Mouse (Mus musculus): ENCODE measurements around the gene Gm10337. TPM values are rescaled to one million over a fixed set of nuclear protein-coding genes. Genes with fewer than 3 reads are reported as not detected.

Gm10337 gene
- polyA plus RNA-seq, 1 experiment from 2014 or later: 3.6 TPM

- Histone ChIP-seq H3K9me3 (no peaks in the 10 kb centered on the region), H3K27me3 (no peaks in the 10 kb centered on the region), H3K4me3 (no peak overlapping the region), H3K4me2 (no peak overlapping the region), H3K36me3 (peaks cover 83% of the 10 kb centered on the region), H3K9ac (no peak overlapping the region), H3K27ac (no peak overlapping the region), H3K4me1 (0 out of 2 replicates have a peak, but pooled peaks cover 3% of the 10 kb centered on the region)
- ATAC-seq (ENCODE audit: insufficient number of reproducible peaks, low FRiP score, low TSS enrichment, low read depth): no peak
- WGBS: 83% methylated on average over 5 of the region's 5 CpGs
These were observed 3.0 kb upstream of the Gm10337 start for GRCm38 (mm10) chr15:102500479-102500878.

- ATAC-seq (ENCODE audit: insufficient number of reproducible peaks, low FRiP score, low TSS enrichment, low read depth): no peak
- no peak overlapping the region for H3K4me3 ChIP-seq
- no peak overlapping the region for H3K4me2 ChIP-seq
- no peaks in the 10 kb centered on the region for H3K27me3 ChIP-seq
- H3K9me3 ChIP-seq: no peaks in the 10 kb centered on the region
- no peak overlapping the region for H3K9ac ChIP-seq
- H3K4me1 ChIP-seq: 0 out of 2 replicates have a peak, but pooled peaks cover 3% of the 10 kb centered on the region
- H3K27ac ChIP-seq: peak overlapping the region; percentile 24; the same call in 1 of the 2 replicates
- peaks cover 82% of the 10 kb centered on the region for H3K36me3 ChIP-seq
- 86% methylated on average over 19 of the region's 19 CpGs for WGBS
These were observed 2.3 kb upstream of the Gm10337 start for GRCm38 (mm10) chr15:102501084-102501814.

- H3K36me3 ChIP-seq: peaks cover 73% of the 10 kb centered on the region
- H3K27me3 ChIP-seq: no peaks in the 10 kb centered on the region
- H3K4me3 ChIP-seq: no peak overlapping the region
- no peak overlapping the region for H3K27ac ChIP-seq
- H3K9ac ChIP-seq: no peak overlapping the region
- H3K4me2 ChIP-seq: no peak overlapping the region
- ATAC-seq (ENCODE audit: insufficient number of reproducible peaks, low FRiP score, low TSS enrichment, low read depth): no peak
- no peaks in the 10 kb centered on the region for H3K9me3 ChIP-seq
- WGBS: 78% methylated on average over 9 of the region's 9 CpGs
- H3K4me1 ChIP-seq: 0 out of 2 replicates have a peak, but pooled peaks cover 3% of the 10 kb centered on the region
These were observed 1.2 kb upstream of the Gm10337 start for GRCm38 (mm10) chr15:102502254-102502840.

- 86% methylated on average over 9 of the region's 9 CpGs for WGBS
- Histone ChIP-seq H3K27ac (no peak overlapping the region), H3K9me3 (no peaks in the 10 kb centered on the region), H3K27me3 (no peaks in the 10 kb centered on the region), H3K4me2 (no peak overlapping the region), H3K9ac (no peak overlapping the region), H3K4me3 (no peak overlapping the region), H3K4me1 (0 out of 2 replicates have a peak, but pooled peaks cover 3% of the 10 kb centered on the region), H3K36me3 (peaks cover 60% of the 10 kb centered on the region)
- no peak for ATAC-seq (ENCODE audit: insufficient number of reproducible peaks, low FRiP score, low TSS enrichment, low read depth)
These were observed 631 bp downstream of the Gm10337 start for GRCm38 (mm10) chr15:102503924-102504782.

GRCm38 (mm10) chr15:102505073-102505769, 1.7 kb downstream of the Gm10337 start:
- no peak overlapping the region for H3K9ac ChIP-seq
- WGBS: 62% methylated on average over 12 of the region's 12 CpGs
- ATAC-seq (ENCODE audit: insufficient number of reproducible peaks, low FRiP score, low TSS enrichment, low read depth): no peak
- H3K27me3 ChIP-seq: no peaks in the 10 kb centered on the region
- H3K4me3 ChIP-seq: no peak overlapping the region
- peaks cover 50% of the 10 kb centered on the region for H3K36me3 ChIP-seq
- no peak overlapping the region for H3K4me2 ChIP-seq
- no peak overlapping the region for H3K27ac ChIP-seq
- peaks cover 10% of the 10 kb centered on the region for H3K4me1 ChIP-seq
- H3K9me3 ChIP-seq: no peaks in the 10 kb centered on the region

- Histone ChIP-seq H3K27me3 (no peaks in the 10 kb centered on the region), H3K4me1 (peaks cover 13% of the 10 kb centered on the region), H3K9me3 (no peaks in the 10 kb centered on the region), H3K36me3 (peaks cover 43% of the 10 kb centered on the region), H3K4me3 (no peak overlapping the region), H3K27ac (no peak overlapping the region), H3K4me2 (no peak overlapping the region), H3K9ac (no peak overlapping the region)
- no peak for ATAC-seq (ENCODE audit: insufficient number of reproducible peaks, low FRiP score, low TSS enrichment, low read depth)
- 83% methylated on average over 9 of the region's 9 CpGs for WGBS
These were observed 2.4 kb downstream of the Gm10337 start for GRCm38 (mm10) chr15:102505770-102506463.

GRCm38 (mm10) chr15:102506464-102506830, 2.9 kb downstream of the Gm10337 start:
- no peaks in the 10 kb centered on the region for H3K27me3 ChIP-seq
- WGBS: 38% methylated on average over 2 of the region's 2 CpGs
- H3K36me3 ChIP-seq: peaks cover 38% of the 10 kb centered on the region
- H3K4me1 ChIP-seq: peaks cover 19% of the 10 kb centered on the region
- no peak for ATAC-seq (ENCODE audit: insufficient number of reproducible peaks, low FRiP score, low TSS enrichment, low read depth)
- H3K4me3 ChIP-seq: no peak overlapping the region
- H3K4me2 ChIP-seq: no peak overlapping the region
- H3K9ac ChIP-seq: no peak overlapping the region
- H3K9me3 ChIP-seq: no peaks in the 10 kb centered on the region
- H3K27ac ChIP-seq: no peak overlapping the region

GRCm38 (mm10) chr15:102506864-102507263, 3.3 kb downstream of the Gm10337 start:
- Histone ChIP-seq H3K36me3 (peaks cover 33% of the 10 kb centered on the region), H3K27ac (no peak overlapping the region; the same call in 1 of the 2 replicates), H3K4me1 (peaks cover 23% of the 10 kb centered on the region), H3K9ac (no peak overlapping the region), H3K27me3 (no peaks in the 10 kb centered on the region), H3K4me2 (no peak overlapping the region), H3K4me3 (no peak overlapping the region), H3K9me3 (no peaks in the 10 kb centered on the region)
- no peak for ATAC-seq (ENCODE audit: insufficient number of reproducible peaks, low FRiP score, low TSS enrichment, low read depth)
- WGBS: 78% methylated on average over 1 of the region's 1 CpGs

GRCm38 (mm10) chr15:102507561-102507960, 4.0 kb downstream of the Gm10337 start:
- ATAC-seq (ENCODE audit: insufficient number of reproducible peaks, low FRiP score, low TSS enrichment, low read depth): no peak
- peaks cover 30% of the 10 kb centered on the region for H3K4me1 ChIP-seq
- no peak overlapping the region for H3K4me2 ChIP-seq
- H3K9me3 ChIP-seq: no peaks in the 10 kb centered on the region
- H3K9ac ChIP-seq: no peak overlapping the region
- no peaks in the 10 kb centered on the region for H3K27me3 ChIP-seq
- H3K36me3 ChIP-seq: peaks cover 26% of the 10 kb centered on the region
- H3K27ac ChIP-seq: no peak overlapping the region
- no peak overlapping the region for H3K4me3 ChIP-seq

GRCm38 (mm10) chr15:102508336-102508735, 4.8 kb downstream of the Gm10337 start:
- peaks cover 19% of the 10 kb centered on the region for H3K36me3 ChIP-seq
- WGBS: 82% methylated on average over 3 of the region's 3 CpGs
- no peak for ATAC-seq (ENCODE audit: insufficient number of reproducible peaks, low FRiP score, low TSS enrichment, low read depth)

GRCm38 (mm10) chr15:102510110-102510509, 6.6 kb downstream of the Gm10337 start:
- Histone ChIP-seq H3K27me3 (no peaks in the 10 kb centered on the region), H3K4me3 (peak overlapping the region; percentile 64), H3K4me2 (peak overlapping the region; percentile 87), H3K9ac (peak overlapping the region; percentile 59), H3K36me3 (peaks cover 1% of the 10 kb centered on the region; the same call in 1 of the 2 replicates), H3K9me3 (no peaks in the 10 kb centered on the region), H3K4me1 (peaks cover 33% of the 10 kb centered on the region), H3K27ac (peak overlapping the region; percentile 82)
- ATAC-seq (ENCODE audit: insufficient number of reproducible peaks, low FRiP score, low TSS enrichment, low read depth): peak; percentile 46; the same call in 1 of the 2 replicates
- WGBS: 4% methylated on average over 9 of the region's 9 CpGs

More at GRCm38 (mm10) chr15:102508336-102508735, 4.8 kb downstream of the Gm10337 start:
- Histone ChIP-seq H3K4me3 (no peak overlapping the region), H3K4me2 (no peak overlapping the region), H3K9ac (no peak overlapping the region), H3K27ac (no peak overlapping the region), H3K9me3 (no peaks in the 10 kb centered on the region), H3K27me3 (no peaks in the 10 kb centered on the region), H3K4me1 (peaks cover 32% of the 10 kb centered on the region)
